Mouse (Mus musculus): Measurements from ENCODE around the gene Tns3.
A peak's percentile ranks its signal among the peaks of the same experiment; 100 is the strongest.

The Tns3 gene

DNA sequence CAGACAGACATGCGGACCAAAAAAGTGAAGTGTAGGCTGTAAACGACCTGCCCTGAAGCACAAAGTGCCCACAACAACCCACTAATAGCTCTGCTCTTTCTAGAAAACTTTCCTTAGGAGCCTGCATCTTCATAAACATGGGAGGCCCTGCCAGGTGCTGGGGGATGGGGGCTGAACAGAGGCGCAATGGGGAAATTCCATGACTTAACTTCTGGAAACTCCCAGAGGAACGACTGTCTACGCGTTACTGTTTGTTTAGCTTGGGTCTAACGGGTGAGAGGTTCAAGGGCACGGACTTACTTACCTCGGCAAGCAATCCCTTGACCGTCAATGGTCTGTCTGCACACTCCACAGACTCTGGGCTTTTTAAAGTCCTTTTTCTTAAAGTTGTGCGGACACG, 48.9 kb downstream of the Tns3 start:
- no peak for DNase-seq

DNA sequence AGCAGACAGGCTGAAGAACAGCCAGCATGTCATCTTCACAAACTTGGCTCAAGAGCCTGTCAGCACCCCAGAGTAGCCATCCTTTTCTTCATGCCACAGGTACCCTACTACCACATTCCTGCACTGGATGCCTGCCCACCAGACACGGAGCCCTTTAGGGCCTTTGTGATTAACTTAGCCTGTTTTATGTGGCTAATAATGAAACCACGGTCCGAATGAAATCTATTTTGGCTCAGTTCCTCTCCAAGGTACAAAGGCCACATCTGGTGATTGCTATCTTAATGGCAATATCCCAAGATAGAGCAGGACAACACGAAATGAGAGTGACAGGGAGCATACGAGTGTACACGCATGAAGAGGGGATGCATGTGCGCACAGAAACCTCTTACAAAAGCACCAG, 53.9 kb downstream of the Tns3 start:
- no peak for DNase-seq

DNA sequence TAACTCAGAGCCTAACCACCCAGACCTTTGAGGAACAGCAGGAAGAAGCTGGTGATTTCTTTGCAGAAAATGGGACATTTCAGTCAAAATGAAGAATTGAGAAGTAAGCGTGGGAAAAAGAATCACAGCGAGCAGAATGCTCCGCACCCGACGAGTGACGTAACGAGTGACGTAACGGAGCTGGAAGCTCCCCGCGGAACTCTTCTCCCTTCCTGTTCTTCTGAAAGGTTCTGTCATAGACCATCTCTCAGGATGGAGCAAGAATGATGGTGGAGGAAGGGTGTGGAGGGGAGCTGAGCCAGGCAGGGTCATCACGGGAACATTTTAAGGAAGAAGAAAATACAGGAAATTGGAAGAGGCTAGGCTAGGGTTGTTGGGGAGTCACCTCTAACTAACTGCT, 54.5 kb downstream of the Tns3 start:
- no peak for DNase-seq

DNA sequence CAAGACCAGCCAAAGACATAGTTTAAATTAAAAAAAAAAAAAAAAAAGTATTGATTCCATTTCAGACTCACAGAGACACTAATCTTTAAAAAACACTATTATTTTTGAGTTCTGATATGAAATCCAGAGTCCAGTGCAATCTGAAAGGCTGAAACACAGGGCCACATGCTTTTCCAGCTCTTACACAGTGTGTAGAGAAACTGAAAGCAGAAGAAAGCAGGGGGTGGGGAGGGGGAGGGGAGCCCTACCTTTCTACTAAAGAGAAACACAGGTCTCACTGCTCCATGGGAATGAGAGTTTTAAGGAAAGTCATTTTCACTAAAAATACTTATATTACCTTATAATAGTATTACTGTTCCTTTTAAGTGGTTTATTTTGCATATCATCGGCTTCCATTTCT, 57.2 kb downstream of the Tns3 start:
- no peak for DNase-seq

DNA sequence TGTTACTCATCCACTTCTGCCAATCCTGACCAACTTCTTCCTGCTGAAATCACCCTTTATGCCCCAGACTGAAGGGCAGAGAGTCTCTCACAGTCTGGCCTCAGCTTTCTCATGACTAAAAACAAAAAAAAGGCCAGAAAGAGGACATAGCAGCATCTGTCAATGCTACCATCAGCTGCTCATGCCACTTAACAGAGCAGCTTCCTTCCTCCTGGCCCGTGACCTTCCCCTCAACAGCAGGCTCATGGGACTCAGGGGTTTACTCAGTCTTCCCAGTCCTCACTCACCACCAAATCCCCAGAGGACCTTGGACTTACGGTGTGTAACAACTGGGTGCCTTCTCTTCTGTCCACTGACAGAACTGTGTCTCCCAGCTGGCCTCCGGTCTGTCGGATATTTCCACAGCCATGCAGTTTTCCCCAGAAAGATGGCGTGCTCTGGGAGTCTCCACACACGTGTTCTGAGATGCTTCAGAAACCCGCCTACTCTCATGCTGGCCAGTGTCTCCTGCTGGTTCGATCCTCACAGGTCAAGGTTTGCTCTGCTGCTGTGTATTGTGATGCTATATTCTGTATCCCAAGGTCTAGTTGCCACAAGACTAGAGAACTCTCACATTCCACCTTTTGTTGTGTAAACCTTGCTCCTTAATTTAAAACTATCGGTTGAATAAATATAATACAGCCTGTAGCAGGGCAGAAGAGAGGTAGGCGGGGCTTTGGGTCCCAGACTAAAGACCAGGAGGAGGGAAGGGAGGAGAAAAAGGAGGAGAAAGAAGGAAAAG, 59.4 kb downstream of the Tns3 start:
- no peak for DNase-seq

DNA sequence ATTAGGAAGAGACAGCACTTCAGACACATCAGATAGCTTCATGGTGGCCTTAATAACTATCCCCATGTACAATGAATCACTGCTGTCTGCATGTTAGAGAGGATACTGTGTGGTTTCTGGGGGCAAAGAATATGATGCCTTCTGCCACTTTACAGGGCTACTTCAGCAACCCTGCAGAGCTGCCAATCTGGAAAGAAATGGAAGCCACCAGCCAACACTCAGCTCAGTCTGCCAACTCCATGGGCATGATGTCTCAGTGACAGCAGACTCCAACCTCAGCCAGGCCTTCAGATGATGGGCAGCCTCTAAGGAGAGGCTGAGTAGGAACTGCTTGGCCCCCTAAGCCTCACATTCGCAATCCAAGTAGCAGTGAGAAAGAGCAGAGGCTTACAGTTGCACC, 61.7 kb downstream of the Tns3 start:
- peak; percentile 84 to 89 for DNase-seq

DNA sequence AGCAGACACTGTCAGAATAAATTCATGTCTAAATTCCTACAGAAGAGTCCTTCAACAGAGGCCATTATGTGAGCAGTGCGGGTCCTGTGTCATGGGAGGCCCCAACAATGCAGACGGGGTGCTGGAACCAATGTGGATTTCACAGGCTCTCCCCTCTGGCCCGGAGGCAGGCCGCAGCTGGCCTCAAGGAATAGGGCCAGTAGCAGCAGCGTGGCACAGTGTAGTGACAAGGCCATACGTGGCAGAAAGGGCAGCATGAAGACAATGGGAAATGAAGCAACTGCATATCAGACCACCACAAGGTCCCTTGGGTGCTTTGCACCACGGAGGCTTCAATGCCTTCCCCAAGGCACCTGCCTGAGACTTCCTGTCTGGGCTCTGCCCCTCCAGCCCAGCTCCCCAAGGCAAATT, 62.9 kb downstream of the Tns3 start:
- DNase-seq, result peak; percentile 38 to 39

DNA sequence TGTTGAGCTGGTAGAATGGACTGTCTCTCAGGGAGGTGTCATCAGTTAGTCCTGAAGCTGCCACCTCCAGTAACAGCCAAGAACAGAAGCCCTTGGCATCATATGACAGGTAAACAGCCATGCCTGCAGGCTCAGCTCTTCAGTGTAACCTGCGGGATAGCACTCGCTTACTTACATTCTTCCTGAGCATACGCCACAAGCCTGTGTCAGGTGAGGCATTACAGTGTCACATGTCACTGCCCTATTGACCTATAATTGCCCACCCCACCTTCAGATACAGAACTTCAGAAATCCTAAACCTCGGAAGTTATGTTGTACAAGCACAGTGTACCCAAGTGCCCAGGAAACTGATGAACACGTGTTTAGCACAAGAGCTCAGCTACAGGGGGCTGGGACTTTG, 68.7 kb downstream of the Tns3 start:
- no peak for DNase-seq

DNA sequence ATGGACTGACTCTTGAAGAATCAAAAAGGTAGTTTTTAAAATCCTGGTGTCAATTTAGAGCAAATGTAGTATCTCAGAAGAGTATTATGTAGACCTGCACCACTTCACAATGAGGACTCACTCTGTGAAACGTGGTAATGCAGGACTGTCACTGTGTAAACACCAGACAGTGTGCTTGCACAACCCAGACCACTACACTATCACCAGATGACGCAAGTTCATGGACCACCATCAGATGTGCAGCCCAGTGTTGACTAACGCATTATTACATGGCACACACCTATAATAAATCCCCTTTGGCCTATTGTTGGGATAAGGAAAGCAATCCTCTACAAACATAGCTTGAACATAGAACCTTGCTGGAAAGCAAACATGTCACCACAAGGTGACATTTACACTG, 71.2 kb downstream of the Tns3 start:
- DNase-seq, result no peak

DNA sequence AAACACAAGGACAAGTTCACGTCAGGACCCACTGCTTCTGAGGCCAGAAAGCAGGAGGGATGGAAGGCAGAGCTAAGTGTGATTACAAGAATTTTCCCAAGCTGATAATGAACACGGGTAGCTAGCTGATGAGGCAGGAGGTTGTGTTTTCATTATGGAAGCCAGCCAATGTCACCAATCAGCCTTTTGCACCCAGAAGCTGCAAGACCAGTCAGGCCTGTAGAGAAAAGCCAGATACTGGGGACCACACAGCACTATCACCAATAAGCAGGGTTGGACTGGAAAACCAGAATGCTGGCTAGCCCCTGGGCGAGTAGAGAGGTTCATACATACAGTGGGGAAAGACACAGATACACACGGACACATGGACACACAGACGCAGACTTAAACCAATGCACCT, 73.1 kb downstream of the Tns3 start:
- DNase-seq, result no peak

DNA sequence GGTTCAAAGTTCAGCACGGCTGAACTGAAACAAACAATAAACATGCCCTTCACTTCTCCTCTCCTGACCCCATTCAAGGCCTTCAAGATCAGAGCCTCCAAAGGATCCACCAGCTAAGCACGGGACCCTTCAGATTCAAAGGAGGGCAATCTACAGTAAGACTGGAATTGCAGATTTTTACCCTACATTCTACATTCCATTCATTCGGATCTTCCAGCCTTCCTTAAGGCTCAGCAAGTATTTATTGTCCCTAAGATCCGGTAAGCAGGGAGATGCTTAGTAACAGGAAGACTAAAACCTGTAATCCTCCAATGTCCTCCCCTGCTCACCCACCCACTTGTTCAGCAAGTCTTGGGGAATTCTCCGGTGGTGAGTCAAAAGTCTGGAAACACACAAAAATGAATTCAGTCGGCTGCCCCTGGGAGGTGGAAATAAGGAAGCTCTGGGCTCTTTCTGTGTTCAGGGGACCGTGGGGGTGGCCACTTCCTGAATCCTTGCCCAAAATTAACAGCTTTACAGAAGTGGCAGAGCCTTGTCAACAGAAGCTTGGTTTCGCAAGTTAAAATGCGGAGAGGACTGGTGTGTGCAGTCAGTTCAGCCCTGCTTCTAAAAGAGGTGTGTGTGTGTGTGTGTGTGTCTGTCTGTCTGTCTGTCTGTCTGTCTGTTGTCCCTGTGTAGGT, 75.0 kb downstream of the Tns3 start:
- DNase-seq, result no peak

DNA sequence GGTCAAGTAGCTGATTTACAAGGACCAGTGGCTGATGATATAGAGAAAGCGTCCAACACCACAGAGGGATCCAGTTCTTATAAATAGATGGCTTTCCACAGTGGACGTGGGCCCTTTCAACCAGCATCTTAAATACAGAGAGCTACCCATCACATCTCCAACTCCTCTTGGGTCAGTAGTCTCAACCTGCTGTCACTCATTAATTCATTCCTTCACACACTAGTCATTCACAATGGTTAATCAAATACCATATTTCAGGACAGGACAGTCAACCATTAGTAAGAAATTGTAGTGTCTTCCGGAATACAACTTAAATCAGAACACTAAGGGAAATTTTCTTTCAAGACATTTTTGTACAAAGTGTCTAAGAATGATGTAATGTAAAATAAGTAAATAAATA, 76.4 kb downstream of the Tns3 start:
- DNase-seq, result no peak

DNA sequence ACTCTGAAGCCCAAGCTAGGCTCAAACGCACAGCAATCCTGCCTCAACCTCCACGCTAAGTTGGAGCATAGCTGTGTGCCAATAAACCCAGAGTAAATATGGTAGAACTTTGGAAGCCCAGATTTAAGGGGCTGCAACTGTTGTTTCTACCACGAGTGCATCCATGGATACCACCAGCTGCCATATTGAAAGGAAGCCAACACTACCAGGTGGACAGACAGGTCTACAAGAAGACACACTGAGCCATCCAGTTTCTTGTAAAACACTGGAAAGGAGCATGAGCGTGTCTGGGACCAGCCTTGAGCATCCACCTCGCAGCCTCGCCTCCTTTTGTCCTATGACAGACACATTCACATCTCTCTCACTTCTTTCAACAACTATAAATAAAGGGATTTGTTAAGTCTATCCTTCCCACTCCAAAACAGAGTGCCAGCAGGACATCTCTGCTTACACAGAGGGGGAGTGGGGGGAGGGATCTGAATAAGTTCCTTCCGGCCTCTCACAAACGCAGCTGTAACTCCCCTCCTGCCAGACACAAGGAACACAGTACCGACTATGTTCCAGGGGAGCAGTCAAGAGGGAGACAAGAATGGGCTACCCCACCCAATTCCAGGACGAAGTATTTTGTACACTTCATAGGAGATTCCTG, 77.2 kb downstream of the Tns3 start:
- DNase-seq, result peak; percentile 30 to 44

DNA sequence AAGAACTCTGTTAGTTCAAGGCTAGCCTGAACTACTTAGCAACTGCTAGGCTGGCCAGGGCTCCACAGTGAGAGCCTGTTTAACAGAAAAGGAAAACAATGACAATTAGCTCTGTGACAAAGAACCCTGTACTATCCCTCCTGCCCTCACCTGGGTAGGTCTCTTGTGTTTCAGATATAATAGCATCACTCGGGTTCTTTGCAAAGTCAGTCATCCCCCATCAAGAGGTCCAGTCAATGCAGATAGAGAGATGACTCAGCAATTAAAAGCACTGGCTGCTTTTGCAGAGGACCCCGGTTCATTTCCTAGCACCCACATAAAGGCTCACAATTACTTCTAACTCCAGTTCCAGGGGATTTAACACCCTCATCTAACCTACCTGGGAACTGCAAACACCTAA, 78.0 kb downstream of the Tns3 start:
- DNase-seq, result no peak

DNA sequence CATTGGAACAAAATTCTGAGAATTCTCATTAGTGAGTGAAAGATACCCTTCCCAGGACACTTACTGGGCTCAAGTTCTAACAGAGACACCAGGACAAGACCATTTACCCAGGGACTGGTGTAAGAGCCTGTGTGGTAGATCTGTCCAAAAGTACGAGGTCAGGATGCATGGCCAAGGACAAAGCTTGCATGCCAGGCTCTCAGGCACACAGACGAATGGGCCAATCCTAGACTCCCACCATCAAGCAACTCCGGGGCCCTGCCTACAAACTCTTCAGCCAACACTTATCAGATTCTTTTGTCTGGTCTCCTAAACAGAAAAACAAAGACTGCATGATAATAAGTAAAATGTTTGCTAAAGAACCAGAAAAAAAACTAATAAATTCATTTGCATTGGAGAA, 78.6 kb downstream of the Tns3 start:
- DNase-seq, result no peak

DNA sequence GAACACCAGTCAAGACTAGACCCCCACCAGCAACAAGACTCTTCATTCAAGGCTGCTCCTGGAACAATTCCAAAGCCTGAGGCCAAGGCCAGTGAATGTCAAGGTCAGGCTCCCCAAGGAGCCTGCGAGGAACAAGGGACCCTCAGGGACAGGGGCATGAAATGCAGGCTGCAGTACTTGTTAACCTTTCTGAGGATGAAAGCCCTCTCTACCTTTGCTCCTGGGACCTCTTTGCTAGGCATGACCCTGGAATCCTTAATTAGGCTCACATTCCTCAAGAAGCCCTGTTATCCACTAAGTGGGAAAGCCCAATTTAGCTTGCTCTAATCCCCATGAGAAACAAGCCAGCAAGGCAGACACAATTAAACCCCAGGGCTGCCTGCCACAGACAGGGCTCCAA, 79.4 kb downstream of the Tns3 start:
- no peak for DNase-seq

DNA sequence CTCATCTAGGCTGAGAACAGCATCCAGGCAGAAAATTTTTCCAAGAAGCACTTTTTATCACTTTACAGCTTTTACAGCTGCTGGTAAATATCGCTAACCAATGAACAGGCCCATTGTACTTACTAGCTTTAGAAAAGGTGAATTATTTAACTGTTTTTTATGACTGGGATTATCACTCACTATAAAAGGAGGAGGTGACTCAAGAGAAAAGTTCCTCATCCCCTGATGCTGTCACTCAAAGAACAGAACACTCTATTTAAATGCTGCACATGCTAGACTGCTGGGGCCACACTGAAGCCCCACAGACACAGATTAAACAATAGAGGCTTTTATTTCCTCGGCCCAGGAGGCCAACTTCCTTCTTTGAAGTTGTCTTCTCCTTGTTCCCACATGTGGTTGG, 80.0 kb downstream of the Tns3 start:
- DNase-seq, result no peak

DNA sequence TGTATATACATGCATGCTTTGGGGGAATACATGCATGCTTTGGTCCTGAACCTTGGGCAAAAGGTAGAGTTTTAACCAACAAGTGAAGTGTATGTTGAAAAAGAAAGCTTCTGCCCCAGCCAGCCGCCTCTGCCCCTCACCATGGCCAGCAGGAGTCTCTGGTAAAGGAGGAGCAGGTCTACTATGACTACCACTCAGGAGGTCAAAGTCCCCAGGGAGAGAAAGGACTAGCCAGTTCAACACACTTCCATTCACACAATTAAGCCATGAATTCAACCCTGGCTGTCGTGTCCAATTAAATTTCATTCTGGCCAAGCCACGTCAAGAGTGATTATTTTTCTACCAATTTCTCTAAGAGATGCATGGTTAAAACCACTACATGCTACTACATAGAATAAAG, 81.2 kb downstream of the Tns3 start:
- no peak for DNase-seq

DNA sequence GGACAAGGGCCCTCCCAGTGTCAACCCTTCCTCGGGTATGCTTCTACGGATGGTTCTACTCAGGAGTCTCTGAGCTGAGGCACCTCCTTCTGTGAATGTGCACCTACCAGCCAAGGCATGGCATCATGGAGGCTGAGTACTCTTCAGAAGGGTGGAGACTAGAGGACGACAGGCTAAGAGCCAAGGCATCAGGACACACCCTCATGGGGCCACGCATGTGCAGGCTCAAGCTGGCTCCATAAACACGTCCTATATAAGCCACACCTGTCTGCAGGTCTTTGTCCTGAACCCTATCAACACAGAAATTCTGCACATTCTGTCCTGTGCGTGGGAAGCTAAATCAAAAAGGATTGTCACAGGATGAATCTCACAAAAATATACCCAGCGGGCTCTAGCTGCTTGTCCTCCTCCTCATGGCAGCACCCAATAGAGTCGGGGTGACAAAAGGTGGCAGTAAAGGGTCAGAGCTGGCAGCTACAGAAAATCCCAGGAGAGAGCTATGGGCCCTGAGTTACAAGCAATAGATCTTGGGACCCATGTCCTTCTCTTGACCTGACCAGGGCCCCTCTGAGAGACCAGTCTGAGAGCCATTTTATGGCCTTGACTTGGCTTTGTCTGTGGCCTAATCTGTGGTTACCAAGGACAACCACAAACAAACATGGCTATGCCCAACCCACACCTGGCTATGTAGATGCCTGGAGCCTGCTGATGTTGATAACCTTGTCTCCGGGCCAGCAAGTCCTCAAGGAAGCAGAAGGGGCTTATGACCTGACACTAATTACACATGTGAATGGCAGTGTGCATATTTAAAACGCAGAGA, 82.0 kb downstream of the Tns3 start:
- DNase-seq, result no peak

DNA sequence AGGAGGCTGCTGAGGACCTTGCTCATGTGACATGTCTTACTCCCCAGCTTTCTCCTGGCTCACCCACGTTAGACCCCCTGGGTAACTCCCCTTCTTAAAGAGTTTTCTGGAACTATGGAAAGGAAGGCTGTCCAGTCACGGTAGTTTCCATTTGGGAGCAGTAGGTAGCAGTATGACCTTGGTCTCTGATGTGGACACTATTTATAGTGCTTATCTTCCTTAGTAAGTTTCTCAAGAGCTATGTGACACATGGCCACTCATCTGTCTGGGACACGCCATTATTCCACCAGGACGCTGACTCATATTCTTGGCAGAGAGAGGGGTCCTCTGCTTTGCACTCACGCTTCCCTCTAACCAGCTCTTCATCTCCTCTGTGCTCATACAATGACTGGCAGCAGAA, 84.5 kb downstream of the Tns3 start:
- no peak for DNase-seq

DNA sequence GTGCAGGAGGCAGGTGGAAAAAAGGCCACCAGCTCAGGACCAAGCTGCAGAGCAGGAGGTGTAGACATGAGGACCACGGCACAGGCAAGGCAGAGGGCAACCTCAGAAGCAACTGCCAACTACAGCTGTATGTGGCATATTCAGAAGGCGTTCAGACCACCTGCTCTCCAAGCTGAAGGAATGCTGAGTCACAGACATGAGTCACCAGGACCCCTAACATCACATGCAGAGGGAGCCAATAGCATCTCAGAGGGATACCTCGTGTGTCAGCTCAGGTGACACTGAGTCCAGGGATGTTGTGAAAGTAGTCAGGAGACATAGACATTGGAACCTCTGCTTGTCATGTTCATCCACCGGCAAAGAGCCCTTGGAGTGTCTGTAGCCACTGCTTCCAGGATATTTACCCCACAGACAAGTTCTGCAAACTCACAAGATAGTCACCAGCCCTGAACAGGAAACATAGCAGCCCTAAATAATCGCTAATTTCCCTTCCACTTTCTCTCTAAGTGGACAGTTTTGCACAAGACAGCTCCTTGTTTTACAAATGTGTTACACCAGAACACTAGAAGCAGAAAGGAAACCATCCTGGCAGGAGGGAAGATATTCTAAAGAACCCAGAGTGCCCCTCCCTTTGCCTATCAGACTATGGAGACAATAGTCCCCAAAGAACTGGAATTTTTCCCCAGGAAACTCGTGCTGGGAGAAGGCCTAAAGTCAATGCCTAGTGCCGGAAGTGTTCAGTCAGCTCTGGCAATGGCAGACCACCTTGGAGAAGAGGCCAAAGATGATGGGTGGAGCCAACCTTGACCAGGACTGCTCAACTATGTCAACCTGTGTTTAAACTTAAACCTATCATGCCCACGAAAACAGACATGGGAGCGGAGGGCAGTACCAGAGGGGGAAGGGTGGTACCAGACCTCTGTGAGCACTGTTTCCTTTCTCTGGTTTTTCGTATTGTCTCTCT, 88.8 kb downstream of the Tns3 start:
- no peak for DNase-seq

DNA sequence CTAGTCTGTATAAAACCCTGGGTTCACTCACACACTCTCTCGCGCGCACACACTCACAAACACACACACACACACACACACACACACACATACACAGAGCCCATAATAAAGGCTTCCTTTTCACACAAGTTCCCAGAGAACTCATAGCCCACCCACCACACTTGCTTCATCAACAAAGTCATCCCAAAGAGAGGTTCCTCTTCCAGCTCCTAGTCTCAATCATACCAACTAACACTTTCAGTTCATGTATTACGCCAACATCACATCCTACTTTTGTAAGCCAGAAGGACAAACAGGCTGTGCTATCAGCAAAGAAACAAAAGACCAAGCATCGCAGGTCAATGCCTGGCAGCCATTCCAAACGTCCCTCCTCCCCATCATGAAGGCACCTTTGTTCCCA, 89.8 kb downstream of the Tns3 start:
- DNase-seq, result no peak

Data from cerebellum, postnatal 14 days (tissue).